Mouse (Mus musculus) frontal cortex, postnatal 25 days (tissue): ENCODE data around the gene Ecsit.

Source experiments
- DNase-seq, 2 experiments: peaks; one replicate each; pipeline ENCODE4 v3.0.0; 2022; ENCODE audit warnings: low spot score in 2 of 2

The Ecsit gene

DNA sequence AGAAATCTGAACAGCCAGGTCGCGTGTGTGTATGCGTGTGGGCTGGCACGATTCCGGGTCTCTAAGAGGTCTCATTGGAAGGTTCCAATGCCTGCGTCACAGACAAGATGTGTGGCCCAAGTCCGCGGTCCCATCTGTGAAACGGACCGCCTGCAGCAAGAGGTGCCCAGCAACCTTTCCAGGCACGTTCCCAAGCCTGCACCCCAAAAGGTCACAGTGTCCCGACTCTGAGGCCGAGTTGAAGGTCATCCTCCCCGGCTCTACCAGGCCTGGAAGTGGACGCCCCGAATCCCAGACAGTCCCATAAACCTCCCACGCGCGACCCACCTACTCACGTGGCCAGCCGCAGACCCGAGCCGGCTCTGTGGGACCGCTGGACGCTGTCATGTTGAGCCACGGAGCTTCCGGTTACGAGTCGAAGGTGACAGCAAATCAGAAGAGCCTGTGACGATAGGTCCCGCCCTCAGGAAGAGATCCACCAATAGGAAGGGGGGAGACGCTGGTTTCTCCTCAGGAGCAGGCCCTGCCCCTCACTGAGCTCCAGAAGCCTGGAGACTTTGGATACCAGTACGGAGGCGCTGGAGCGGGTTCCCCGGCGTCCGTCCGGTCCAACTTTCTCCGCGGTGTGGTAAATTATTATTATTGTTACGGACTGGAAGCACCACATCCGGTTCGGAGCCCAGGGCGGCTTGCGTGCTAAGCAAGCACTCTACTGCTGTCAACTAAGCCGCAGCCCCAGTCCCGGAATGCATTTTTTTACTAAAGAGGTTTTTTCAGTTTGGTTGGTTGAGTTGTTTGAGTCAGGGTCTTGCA, at the start of gene Ecsit:
Gene Ecsit (minus strand): TSS at position 417 of the 813 bp plus-strand sequence.
- DNase-seq, result peak; percentile 88 to 91

DNA sequence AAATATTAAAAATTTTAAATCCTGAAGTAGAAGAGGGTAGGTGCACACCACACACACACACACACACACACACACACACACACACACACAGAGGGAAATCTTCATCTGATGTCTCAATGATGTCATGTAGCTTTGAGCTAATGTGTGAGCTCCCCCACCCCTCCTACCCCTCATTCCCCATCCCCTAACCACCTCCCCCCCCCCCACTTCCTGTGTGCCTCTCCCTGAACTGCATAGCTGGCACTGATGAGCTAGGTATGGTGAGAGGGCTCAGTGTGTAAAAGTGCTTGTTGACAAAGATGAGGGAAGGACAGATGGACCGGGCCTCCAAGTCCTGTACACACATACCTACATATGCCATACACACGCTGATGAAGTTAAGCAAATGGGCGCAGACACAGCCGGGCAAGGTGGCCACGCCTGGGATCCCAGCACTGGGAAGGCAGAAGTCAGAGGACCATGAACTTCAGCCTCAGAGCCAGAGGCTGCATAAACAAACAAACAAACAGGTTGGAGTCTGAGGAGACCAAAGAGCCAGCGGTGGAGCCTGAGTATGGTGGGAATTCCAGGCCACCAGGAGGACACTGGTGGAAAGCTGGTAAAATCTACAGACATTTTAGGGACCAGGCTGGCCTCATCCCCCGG, 49.1 kb upstream of the Ecsit start:
- no peak for DNase-seq

DNA sequence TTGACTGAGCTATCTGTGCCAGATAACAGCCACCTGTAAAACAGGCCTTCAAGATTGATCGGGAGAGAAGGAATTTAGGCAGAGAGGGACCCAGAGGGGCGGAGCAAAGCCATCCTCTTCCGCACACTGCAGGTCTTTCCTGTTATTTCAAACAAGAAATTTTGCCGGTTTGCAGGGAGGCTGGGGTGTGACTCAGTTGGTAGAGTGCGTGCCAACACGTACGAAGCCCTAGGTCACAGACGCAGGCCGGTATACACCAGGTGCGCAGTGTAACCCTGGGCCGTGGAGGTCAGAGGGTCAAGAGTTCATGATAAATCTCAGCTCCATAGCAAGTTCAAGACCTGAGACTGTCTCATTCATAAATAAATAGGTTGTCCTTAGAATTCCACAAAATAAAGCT, 47.0 kb upstream of the Ecsit start:
- DNase-seq, result no peak

DNA sequence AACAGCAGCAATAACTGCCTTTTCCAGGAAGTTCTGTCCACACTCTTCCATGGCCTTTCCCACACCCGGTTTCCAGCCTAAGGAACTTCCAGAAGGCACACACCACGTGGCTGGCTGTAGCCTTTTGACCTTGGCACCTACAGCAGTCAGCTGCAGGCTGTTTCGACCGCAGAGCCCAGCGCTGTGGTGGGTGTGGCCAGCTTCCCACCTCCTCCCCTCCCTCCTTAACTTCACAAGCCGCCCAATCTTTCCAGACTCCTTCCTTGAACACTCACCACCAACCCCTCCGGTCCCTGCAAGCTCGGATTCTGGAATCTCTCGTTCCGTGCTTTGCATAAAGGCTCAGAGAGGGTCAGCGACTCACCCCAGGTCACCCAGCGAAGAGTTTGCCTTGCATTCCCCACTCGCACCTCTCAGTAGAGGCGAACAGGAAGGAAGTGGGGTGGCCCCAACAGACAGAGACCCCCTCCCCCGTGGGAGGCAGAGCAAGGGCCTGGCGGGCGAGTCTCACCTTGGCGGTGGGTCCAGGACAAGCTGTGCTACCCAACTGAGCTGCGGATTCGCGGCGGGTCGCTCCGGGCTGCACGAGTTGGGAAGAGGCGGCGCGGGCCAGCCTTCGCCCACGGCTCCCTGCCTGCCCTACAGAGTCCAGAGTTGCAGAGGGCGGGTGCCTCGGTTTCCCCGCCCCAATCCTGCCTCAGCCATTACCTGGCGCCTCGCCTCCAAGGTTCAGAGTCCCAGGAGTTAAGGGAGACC, 46.2 kb upstream of the Ecsit start:
- DNase-seq, result no peak

DNA sequence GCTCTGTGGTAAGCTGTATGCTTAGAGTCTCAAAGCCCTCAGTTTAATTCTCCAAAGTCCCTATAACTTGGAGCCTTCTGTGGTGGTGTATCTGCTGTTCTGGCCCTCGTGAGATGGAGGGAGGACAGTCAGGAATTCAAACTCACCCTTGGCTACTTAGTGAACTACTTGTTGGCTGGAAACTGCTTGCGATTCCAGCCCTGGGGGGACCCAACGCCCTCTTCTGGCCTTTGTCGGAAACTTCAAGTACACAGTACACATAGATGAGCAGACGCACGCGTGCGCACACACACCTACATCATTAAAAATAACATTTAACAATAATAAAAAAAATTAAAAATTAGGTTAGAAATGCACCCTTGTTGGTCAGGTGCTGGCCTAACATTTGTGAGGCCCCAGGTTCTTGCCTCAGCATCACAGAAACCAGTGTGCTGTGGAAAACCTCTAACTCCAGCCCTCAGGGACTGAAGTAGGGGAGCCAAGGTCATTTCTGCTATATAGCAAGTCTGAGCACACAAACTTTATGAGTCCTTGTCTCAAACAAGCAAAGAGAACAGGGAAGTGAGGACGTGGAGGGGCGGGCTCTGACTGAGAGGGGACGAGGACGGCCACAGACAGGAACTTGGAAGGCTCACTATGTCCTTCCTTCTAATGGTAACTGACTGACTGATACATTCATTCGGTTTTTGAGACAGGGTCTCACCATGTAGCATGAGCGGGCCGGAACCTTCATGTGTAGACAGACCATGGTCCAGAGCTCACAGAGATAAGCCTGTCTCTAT, 40.2 kb upstream of the Ecsit start:
- no peak for DNase-seq

DNA sequence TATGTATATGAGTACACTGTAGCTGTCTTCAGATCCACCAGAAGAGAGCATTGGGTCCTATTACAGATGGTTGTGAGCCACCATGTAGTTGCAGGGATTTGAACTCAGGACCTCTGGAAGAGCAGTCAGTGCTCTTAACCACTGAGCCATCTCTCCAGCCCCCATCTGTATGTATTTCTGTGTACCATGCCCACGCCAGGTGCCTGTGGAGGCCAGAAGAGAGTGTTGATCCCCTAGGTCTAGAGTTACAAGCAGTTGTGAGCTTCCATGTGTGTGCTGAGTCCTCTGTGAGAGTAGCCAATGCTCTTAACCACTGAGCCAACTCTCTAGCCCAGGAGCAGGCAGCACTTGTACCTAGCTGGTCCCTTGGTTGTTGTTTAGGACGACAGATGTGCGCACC, 38.9 kb upstream of the Ecsit start:
- DNase-seq, result no peak

DNA sequence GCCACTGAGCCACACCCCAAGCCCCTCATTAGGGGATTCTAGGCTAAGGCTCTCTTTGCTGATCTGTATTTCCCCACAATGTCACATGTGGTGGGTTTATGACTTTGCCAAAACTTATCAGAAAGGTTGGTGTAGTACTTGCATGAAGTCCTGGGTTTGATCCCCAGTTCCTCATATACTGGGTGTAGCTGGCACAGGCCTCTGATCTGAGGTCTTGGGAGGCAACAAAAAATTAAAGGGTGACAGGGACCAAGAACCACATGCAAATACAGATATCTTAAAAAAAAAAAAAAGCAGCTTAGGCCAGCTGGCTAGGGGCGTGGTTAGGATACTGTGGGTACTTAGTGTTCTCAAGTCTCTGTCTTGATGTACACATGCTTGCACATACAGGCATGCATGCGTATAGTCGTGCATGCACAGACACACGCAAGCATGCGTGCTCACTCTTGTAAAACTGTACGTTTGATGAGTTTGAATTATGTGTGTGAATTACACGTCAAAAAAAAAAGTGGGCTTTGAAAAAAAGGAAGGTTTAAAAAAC, 37.9 kb upstream of the Ecsit start:
- no peak for DNase-seq

DNA sequence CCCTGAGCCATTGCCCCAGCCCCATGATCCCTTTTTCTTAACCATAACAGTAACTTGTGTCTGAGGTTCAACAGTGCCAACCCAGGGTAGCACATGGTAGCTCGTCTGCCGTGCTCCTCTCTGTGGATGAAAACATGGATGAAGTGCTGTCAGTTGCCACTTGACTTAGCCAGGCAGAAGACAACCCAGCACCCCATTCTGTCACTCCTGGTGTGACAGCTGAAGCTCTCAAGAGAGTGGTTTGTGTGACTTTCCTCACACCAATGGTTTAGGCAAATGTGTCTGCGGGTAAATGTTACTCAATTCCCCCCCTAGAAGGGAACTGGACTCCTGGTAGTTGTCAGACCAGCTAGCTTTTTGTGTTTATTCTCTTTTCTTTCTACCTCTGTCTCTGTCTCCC, 36.8 kb upstream of the Ecsit start:
- no peak for DNase-seq

DNA sequence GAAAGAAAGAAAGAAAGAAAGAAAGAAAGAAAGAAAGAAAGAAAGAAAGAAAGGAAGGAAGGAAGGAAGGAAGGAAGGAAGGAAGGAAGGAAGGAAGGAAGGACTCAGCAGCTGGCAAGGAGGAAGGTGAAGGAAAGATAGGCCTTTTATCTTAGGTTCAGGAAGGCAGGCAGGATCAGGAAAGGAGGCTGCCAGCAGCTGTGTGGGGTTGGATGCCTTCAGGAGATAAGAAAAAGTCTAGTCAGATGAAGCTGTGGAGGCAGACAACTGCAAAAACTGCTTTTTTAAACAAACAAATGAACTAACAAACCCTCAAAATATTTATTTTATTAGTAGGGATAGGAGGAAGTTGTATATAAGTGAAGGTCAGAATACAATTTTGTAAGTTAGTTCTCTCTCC, 36.3 kb upstream of the Ecsit start:
- no peak for DNase-seq

DNA sequence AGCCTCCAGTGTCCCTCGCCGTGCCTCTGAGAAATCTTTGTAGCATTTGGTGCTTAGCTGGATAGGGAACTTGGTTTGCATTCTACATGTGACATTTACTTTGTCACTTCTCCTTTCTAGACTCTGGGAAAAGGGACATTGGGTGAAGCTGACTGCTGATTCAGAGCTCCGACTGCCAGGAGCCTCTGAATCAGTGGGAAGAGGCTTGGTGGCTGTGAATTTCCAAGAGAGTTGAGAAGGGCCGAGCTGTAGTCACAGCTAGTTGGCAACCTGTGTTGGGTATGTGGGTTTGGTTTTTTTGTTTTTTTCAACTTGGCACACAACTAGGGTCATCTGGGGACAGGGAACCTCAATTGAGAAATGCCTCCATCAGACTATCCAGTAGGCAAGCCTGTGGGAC, 34.3 kb upstream of the Ecsit start:
- DNase-seq, result no peak

DNA sequence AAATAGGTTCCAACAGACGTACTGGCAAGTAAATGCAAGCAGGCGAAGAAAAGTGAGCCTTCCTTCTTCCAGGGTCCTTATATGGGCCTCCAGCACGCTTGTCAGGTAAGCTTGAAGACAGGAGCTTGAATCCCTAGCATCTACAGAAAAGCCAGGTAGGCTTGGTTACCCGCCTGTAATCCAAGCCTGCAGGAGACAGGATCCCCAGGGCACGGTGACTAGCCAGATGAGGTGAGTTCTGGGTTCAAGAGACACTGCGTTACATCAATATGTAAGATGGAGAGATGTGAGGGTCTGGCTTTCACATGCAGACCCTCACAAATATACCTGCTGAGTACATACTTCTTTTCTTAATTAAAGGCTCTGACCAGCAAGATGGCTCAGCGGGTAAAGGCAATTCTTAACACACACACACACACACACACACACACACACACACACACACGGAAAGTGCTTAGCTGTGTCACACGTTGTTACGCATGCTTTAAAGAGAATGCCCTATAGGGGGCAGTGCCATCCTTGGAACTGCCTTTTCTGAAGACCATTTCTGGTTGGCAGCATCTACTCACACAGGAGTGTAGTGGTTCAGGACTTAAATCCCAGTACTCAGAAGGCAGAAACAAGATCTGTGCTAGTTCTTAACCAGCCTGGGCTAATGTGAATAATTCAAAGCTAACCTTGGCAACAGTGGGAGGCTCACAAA, 32.7 kb upstream of the Ecsit start:
- DNase-seq, result peak in 1 of 2 experiments; percentile 27

DNA sequence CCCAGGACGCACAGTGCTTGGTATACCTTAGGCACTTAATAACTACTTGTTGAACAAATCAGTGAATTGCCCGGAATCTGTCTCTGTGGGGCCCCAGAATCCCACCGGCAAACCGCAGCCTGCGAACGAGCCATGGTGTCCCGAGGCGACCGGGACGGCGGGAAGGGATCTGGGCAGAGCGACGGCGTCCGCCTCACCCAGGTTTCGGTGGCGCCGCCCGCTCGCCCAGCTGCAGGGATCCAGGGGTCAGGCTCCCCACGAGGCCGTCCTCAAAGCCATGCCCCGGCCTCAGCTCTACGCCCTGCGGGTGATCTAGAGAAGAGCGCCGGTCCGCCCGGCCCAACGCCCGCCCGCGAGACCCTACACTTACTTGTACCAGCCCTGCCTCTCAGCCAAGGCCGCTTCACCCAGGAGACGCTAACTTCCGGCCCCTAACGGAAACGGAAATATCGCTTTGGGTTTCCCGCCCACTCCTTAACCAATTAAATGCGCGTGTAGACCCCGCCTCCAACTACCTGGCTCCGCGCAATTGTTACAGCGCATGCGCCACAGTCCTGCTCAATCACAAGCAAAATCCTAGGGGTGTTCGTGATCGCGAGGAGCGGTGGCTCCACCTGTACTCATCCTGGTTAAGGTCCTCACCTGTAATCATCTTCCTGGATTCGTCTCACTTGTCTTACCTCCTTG, 31.6 kb upstream of the Ecsit start, which contains the start of gene Elof1:
Gene Elof1 (minus strand): TSS at position 433 of the 687 bp plus-strand sequence.
- DNase-seq, result peak; percentile 79 to 91

DNA sequence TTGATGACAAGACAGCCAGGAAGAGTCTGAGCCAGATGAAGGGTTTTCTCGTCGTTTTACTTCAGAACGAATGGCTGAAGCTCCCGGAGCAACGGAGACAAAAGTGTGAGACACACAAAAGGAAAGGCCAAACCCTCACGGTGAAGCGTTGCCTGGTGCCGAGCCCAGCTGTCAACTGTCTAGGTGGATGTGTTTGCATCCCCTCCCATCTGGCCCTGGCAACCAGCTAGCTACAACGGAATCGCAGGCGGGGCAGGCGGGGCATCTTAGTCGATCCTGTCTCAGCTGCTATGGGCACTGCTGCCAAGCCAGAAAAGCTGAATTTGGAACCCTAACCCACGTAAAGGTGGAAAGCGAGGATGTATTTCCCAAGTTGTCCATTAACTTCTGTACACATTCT, 30.8 kb upstream of the Ecsit start:
- no peak for DNase-seq

DNA sequence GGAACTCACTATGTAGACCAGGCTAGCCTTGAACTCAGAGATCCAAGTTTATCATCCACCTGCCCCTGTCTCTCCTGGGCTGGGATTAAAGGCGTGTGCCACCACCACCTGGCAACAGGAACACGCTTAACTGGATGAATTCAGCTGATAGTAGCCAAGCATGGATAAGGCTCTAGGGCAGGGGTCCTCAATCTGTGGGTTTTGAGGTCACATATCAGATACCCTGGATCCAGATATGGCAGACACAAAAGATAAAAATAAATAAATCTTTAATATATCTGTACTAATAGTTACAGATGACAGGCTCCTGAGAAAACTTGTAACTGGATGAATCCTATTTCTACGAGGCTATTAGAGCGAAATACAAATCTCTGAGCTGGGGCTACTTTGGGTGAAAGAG, 30.4 kb upstream of the Ecsit start:
- no peak for DNase-seq

DNA sequence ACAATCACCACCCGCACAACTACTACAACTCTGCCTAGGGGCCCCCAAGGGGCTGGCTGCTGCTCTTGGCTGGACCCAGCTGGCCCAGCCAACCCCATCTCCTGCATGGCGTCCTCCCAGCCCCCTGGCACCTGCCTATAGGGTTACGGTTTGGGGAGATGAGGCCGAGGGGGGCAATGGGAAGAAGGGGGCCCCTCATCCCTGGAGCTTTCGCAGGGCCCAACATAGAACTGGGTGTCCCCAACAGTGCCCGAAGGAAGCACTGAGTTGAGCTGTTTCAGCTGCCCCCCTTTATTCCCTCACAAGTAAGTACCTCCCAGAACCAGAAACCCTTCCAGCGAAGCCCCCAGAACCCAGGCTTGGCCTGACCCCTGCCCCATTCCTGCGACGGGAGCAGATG, 23.0 kb upstream of the Ecsit start:
- no peak for DNase-seq

DNA sequence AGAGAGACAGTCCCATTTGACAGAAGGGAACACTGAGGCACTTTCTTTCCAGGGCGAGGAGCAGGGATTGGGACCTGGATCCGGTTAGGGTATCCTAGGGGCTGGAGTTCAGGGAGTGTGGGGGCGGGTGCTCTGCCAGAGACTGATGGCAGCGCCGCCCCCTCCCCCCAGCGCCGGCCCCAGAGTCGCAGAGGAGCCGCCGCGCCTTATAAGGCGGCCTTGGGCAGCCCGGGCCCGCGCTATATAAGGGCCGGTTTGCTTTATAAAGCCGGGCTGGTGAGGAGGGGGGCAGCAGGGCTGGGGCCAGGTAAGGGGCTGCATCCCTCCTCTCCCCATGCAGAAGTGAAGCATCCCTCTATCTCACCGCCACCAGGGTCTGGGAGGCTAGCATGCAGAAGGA, 14.7 kb upstream of the Ecsit start:
- DNase-seq, result no peak

DNA sequence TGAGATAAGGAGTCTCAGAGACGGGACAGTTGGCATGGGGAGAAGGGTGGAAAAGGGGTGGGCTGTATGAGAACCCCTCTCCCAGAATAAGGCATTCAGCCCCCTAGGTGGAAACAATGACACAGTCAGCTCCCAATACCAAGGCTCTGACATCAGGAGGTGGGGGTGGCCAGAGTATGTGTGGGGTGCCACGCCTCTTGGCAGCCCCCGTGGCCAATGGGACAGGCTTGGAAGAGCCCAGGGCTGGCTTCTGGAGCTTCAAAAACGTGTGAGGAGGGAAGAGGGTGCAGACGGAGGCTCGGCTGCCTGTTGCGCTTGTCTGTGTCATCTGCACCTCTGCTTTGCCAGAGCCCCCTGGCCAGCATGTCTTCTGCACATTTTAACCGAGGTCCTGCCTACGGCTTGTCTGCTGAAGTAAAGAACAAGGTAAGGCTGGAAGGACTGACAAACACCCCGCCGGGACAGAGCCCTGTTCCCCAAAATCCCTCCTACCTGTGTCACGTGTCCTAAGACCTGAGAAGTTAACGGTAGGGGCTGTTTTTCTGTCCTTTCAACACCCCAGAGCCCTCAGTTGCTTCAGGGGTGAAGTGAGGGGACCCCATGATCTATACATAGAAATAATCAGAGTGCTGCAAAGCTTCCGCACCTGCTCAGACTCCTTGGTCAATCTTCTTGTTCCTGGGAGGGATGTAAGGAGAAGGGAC, 13.9 kb upstream of the Ecsit start, which contains the start of gene Cnn1:
Gene Cnn1 (plus strand): TSS at position 224 of the 704 bp plus-strand sequence.
- DNase-seq, result no peak

DNA sequence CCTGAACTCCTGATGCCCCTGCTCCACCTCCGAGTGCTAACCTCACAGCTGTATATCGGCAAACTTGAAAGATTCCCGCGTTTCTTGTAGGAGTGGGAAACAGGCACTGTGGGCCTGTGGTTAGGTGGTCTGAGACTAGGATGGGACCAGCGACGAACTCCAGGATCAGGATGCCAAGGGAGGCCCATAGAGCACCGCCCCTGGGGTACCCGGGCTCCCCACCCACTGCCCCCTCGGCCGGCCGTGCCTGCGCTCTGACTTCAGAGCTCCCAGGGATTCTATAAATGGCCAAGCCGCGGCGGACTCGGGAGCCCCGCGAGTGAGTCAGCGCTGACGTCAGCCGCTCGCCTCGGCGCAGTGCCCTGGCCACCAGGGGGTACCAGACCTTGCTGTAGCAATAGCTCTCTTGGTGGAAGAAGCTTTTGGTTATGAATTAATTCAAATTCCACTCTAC, 10.6 kb upstream of the Ecsit start:
- peak; percentile 42 to 69 for DNase-seq

DNA sequence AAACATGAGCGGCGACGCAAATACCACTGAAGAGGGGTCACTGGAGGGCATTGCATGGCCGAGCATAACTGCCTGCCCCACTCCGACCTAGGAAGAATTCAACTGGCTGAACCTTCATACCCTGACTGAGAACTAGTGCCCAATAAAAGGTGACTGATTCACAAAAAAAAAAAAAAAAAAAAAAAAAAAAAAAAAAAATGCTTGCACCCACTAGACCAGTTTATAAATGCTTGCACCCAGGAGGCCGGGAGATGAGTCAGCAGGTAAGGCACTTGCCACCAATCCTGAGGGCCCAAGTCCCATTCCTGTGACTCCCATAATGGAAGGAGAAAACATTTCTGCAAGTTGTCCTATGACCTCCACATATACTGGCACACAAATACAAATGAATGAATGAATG, 7.5 kb upstream of the Ecsit start:
- no peak for DNase-seq
